Mouse (Mus musculus) testis, adult 2 months (tissue): ENCODE measurements around the gene Vps33b.

Experiments
- CTCF ChIP-seq: fragments of 200-500 bp; IDR thresholded peaks from 2 replicates; pipeline ENCODE4 v1.5.1; 2012; ENCODE audit warnings: low read depth, mild to moderate bottlenecking, inconsistent platforms, low read length, moderate library complexity; ENCODE audit not compliant: control insufficient read depth, insufficient read depth, insufficient replicate concordance
- POLR2A ChIP-seq: fragments of 200-500 bp; IDR thresholded peaks from 2 replicates; pipeline ENCODE4 v1.6.1; 2012; ENCODE audit warnings: low read depth, mild to moderate bottlenecking, inconsistent platforms, low read length, moderate library complexity; ENCODE audit not compliant: control insufficient read depth

DNA sequence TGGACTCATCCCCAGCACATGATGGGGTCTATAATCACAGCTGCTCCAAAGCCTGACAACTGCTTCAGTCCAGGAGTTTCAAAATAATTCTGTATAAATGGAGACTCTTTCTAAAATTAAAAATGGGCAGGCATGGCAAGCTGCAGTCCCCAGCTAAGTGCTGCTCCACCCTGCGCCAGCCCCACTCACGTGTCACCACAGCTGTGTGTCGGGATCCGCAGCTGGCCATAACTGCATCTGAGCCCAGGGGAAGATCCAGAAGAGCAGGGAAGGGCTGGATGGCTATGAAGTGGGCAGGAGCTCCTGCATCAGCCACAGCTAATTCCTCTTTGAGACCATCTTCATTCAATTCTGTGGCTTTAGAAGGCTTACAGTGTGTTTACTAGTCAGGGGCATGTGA lies 49.2 kb downstream of the Vps33b start:
- TF ChIP-seq CTCF (no peak), POLR2A (no peak)
